Mouse (Mus musculus): Measurements from ENCODE around the gene Igdcc3. TPM values are rescaled to one million over a fixed set of nuclear protein-coding genes. Genes with fewer than 3 reads are reported as not detected.
A peak's percentile ranks its signal among the peaks of the same experiment; 100 is the strongest.

Gene Igdcc3
- polyA plus RNA-seq, 1 experiment from 2014 or later: 0.75 TPM

DNA sequence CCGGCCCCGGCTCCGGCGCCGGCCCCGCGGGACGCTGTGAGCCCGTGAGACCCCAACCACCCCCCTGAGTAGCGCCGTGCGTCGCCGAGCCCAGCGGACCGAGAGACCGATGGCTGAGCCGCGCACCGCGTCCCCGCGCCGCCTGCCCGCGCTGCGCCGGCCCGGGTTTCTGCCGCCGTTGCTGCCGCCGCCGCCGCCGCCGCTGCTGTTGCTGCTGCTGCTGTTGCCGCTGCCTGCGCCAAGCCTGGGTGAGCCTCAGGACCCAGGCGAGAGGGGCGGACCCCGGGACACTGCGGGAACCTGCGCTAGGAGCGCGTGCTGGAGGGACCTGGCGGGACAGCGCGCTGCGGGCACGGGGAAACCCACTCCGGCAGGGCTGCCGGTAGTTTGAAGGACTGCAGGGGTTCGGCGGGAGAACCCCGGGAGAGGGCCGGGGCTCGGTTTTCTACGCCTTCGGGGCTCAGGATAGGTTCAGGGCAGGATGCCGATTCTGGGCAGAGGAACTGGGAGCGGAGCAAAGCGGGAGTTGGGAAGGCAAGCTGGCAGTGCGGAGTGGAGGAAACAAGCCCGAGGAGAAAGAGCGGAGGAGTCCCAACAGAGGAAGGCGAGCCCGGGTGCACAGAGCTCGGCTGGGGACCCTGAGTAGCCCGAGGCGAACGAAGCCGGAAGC, 452 bp downstream of the Igdcc3 start:
- H3K27me3 ChIP-seq (replicated peaks): peaks cover 87% of the 10 kb centered on the region
- peak overlapping the region; percentile 69 for H3K4me2 ChIP-seq
- peak overlapping the region; percentile 47; the same call in 1 of the 2 replicates for H3K27ac ChIP-seq
- no peaks in the 10 kb centered on the region for H3K9me3 ChIP-seq (replicated peaks)
- WGBS (ENCODE audit: insufficient replicate concordance): under 1% methylated on average over 73 of the region's 73 CpGs
- no peaks in the 10 kb centered on the region for H3K36me3 ChIP-seq
- peak overlapping the region; percentile 55 for H3K4me3 ChIP-seq
- ATAC-seq: peak; percentile 60
- H3K9ac ChIP-seq: peak overlapping the region; percentile 44
- peaks cover 13% of the 10 kb centered on the region; the same call in 1 of the 2 replicates for H3K4me1 ChIP-seq

- peak overlapping the region; percentile 55 for H3K4me3 ChIP-seq
- H3K9ac ChIP-seq: no peak overlapping the region
- H3K27me3 ChIP-seq (replicated peaks): peaks cover 89% of the 10 kb centered on the region
- peak; percentile 49 for ATAC-seq
- peaks cover 13% of the 10 kb centered on the region; the same call in 1 of the 2 replicates for H3K4me1 ChIP-seq
- H3K36me3 ChIP-seq: no peaks in the 10 kb centered on the region
- no peaks in the 10 kb centered on the region for H3K9me3 ChIP-seq (replicated peaks)
- WGBS (ENCODE audit: insufficient replicate concordance): 1% methylated on average over 17 of the region's 17 CpGs
- peak overlapping the region; percentile 69 for H3K4me2 ChIP-seq
- H3K27ac ChIP-seq: no peak overlapping the region
Observed at GRCm38 (mm10) chr9:65141976-65142318, 958 bp downstream of the Igdcc3 start.

DNA sequence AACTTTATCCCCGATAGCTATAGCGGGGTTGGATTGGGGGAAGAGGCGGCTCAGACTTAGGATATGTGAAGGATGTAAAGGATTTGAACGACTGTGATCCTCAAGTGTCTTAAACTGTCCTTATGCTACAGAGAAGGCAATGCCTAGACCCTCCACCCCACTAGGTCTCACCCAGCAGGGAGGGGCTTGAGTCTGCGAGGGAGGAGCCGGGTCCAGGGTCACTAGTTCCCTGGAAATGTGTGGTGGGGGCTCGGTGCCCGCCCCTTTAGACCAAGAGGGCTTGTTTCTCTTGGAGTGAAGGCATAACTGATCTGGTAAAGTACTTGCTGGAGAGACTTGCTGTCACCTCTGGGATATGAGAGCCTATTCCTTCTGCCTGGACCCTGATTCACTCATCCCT, 1.4 kb downstream of the Igdcc3 start:
- peak overlapping the region; percentile 69 for H3K4me2 ChIP-seq
- H3K36me3 ChIP-seq: no peaks in the 10 kb centered on the region
- no peak overlapping the region for H3K27ac ChIP-seq
- ATAC-seq: no peak
- 3% methylated on average over 8 of the region's 8 CpGs for WGBS (ENCODE audit: insufficient replicate concordance)
- H3K4me3 ChIP-seq: peak overlapping the region; percentile 55
- H3K9me3 ChIP-seq (replicated peaks): no peaks in the 10 kb centered on the region
- H3K4me1 ChIP-seq: peaks cover 13% of the 10 kb centered on the region; the same call in 1 of the 2 replicates
- peaks cover 90% of the 10 kb centered on the region for H3K27me3 ChIP-seq (replicated peaks)
- no peak overlapping the region for H3K9ac ChIP-seq

- Histone ChIP-seq H3K27ac (no peak overlapping the region), H3K9me3 (replicated peaks) (no peaks in the 10 kb centered on the region), H3K4me2 (no peak overlapping the region), H3K36me3 (no peaks in the 10 kb centered on the region), H3K9ac (no peak overlapping the region), H3K4me1 (0 out of 2 replicates have a peak, but pooled peaks cover 7% of the 10 kb centered on the region), H3K27me3 (replicated peaks) (peaks cover 77% of the 10 kb centered on the region), H3K4me3 (no peak overlapping the region)
- WGBS (ENCODE audit: insufficient replicate concordance): 62% methylated on average over 5 of the region's 5 CpGs
- no peak for ATAC-seq
Observed at GRCm38 (mm10) chr9:65146001-65146400, 5.0 kb downstream of the Igdcc3 start.

- Histone ChIP-seq H3K4me1 (peaks cover 7% of the 10 kb centered on the region), H3K4me3 (no peak overlapping the region), H3K27ac (no peak overlapping the region), H3K9ac (no peak overlapping the region), H3K4me2 (no peak overlapping the region), H3K9me3 (replicated peaks) (no peaks in the 10 kb centered on the region), H3K36me3 (no peaks in the 10 kb centered on the region), H3K27me3 (replicated peaks) (peaks cover 65% of the 10 kb centered on the region)
- no peak for ATAC-seq
- WGBS (ENCODE audit: insufficient replicate concordance): 61% methylated on average over 7 of the region's 7 CpGs
Observed at GRCm38 (mm10) chr9:65148507-65148906, 7.5 kb downstream of the Igdcc3 start.

GRCm38 (mm10) chr9:65152711-65153330, 11.8 kb downstream of the Igdcc3 start:
- WGBS (ENCODE audit: insufficient replicate concordance): 59% methylated on average over 6 of the region's 6 CpGs

GRCm38 (mm10) chr9:65153331-65153711, 12.3 kb downstream of the Igdcc3 start:
- no peaks in the 10 kb centered on the region for H3K9me3 ChIP-seq (replicated peaks)
- H3K4me1 ChIP-seq: peaks cover 18% of the 10 kb centered on the region
- no peaks in the 10 kb centered on the region for H3K36me3 ChIP-seq
- WGBS (ENCODE audit: insufficient replicate concordance): 30% methylated on average over 5 of the region's 5 CpGs
- H3K9ac ChIP-seq: no peak overlapping the region
- no peak overlapping the region for H3K4me3 ChIP-seq
- no peak for ATAC-seq
- peaks cover 77% of the 10 kb centered on the region for H3K27me3 ChIP-seq (replicated peaks)
- H3K27ac ChIP-seq: no peak overlapping the region
- H3K4me2 ChIP-seq: no peak overlapping the region

More at GRCm38 (mm10) chr9:65152711-65153330, 11.8 kb downstream of the Igdcc3 start:
- no peak overlapping the region for H3K27ac ChIP-seq
- peaks cover 72% of the 10 kb centered on the region for H3K27me3 ChIP-seq (replicated peaks)
- H3K9ac ChIP-seq: no peak overlapping the region
- peaks cover 18% of the 10 kb centered on the region for H3K4me1 ChIP-seq
- H3K4me2 ChIP-seq: no peak overlapping the region
- no peak for ATAC-seq
- H3K36me3 ChIP-seq: no peaks in the 10 kb centered on the region
- no peak overlapping the region for H3K4me3 ChIP-seq
- H3K9me3 ChIP-seq (replicated peaks): no peaks in the 10 kb centered on the region

DNA sequence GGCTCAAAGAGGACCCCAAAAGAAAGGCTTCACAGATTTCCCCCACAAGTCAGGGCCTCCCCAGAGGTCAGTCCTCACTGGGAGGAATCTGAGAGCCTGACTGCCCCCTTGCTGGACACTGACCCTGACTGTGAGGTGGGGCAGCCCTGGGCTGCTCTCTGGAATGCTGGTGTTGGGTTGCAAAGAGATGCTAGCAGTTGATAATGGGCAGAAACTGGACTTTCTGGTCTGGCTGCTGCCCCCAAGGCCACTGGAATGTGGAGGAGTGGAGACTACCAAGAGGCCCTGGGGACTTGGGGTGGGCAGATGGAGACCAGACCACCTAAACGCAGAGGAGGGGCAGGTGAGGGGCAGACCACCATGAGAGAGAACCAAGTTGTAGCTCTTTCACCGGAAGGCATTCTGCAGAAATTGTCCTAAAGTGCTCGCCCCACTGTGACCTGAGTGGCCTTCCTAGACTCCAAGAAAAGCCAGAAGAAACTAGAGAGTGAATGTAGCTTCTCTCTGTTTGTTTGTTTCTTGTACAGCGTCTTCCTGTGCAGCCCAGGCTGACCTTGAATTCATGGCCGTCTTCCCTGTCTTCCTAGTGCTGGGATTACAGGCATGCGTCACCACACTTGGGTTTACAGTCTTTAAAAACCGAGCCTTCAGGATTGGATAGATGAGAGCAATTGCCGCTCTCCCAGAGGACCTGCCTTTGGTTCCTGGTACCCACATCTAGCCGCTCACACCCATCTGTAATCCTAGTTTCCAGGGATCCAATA, 13.9 kb downstream of the Igdcc3 start:
- 60% methylated on average over 9 of the region's 9 CpGs for whole genome bisulfite sequencing (ENCODE audit: insufficient replicate concordance)
- no peaks in the 10 kb centered on the region for H3K36me3 ChIP-seq
- peaks cover 18% of the 10 kb centered on the region for H3K4me1 ChIP-seq
- no peak for ATAC-seq
- H3K27ac ChIP-seq: no peak overlapping the region
- peaks cover 78% of the 10 kb centered on the region for H3K27me3 ChIP-seq (replicated peaks)
- no peak overlapping the region for H3K4me2 ChIP-seq
- no peak overlapping the region for H3K4me3 ChIP-seq
- no peaks in the 10 kb centered on the region for H3K9me3 ChIP-seq (replicated peaks)
- H3K9ac ChIP-seq: no peak overlapping the region

DNA sequence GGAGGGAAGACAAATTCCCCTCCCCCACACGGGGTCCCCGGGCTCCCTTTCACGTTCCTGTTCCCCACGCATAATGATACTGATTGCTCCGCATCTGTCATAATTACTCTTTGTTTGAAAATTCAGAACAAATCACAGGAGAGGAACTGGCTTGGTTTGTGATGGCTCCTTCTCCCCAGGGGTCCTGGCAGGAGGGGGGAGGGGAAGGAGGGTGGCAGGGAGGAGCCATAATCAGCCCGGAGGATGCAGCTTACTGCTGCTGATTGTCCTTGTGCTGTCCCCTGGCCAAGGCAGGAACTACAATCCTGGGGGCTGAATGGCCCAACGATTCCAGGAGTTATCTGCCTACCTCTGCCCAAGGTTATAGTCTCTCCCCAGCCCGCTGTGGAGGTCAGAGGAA, 15.6 kb downstream of the Igdcc3 start:
- H3K4me1 ChIP-seq: peaks cover 18% of the 10 kb centered on the region
- H3K9me3 ChIP-seq (replicated peaks): no peaks in the 10 kb centered on the region
- ATAC-seq: no peak
- peaks cover 88% of the 10 kb centered on the region for H3K27me3 ChIP-seq (replicated peaks)
- H3K27ac ChIP-seq: no peak overlapping the region
- no peaks in the 10 kb centered on the region for H3K36me3 ChIP-seq
- 5% methylated on average over 8 of the region's 8 CpGs for WGBS (ENCODE audit: insufficient replicate concordance)
- H3K4me2 ChIP-seq: no peak overlapping the region
- H3K4me3 ChIP-seq: no peak overlapping the region
- no peak overlapping the region for H3K9ac ChIP-seq

DNA sequence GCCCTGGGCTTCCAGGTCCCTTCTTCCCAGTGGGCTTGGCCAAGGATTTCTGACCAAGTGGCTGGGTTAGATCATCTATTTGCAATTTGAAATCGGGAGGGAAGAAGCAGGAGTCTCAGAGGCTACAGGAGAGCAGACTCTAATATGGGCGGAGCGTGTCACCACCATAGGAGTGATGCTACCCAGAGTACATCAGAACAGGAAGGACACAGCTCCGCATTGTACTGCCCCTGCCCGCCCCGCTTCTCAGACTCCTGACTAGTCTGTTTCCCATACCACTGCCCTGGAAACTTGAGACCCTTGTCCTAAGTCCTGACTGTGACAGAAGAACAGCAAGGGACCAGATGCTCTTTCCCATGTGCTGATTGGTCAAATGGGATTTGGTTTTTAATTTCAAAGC, 16.6 kb downstream of the Igdcc3 start:
- ATAC-seq: no peak

GRCm38 (mm10) chr9:65161188-65161587, 20.2 kb downstream of the Igdcc3 start:
- peaks cover 11% of the 10 kb centered on the region; the same call in 1 of the 2 replicates for H3K4me1 ChIP-seq
- no peak overlapping the region for H3K4me2 ChIP-seq
- H3K9me3 ChIP-seq (replicated peaks): no peaks in the 10 kb centered on the region
- no peaks in the 10 kb centered on the region for H3K36me3 ChIP-seq
- H3K9ac ChIP-seq: no peak overlapping the region
- WGBS (ENCODE audit: insufficient replicate concordance): 34% methylated on average over 4 of the region's 4 CpGs
- H3K4me3 ChIP-seq: no peak overlapping the region
- H3K27ac ChIP-seq: no peak overlapping the region
- peaks cover 98% of the 10 kb centered on the region for H3K27me3 ChIP-seq (replicated peaks)
- no peak for ATAC-seq

More for the DNA sequence above, 16.6 kb downstream of the Igdcc3 start:
- WGBS (ENCODE audit: insufficient replicate concordance): 18% methylated on average over 6 of the region's 6 CpGs
- Histone ChIP-seq H3K27me3 (replicated peaks) (peaks cover 96% of the 10 kb centered on the region), H3K4me2 (no peak overlapping the region), H3K9ac (no peak overlapping the region), H3K4me3 (no peak overlapping the region), H3K36me3 (no peaks in the 10 kb centered on the region), H3K27ac (no peak overlapping the region), H3K9me3 (replicated peaks) (no peaks in the 10 kb centered on the region), H3K4me1 (peaks cover 21% of the 10 kb centered on the region)

GRCm38 (mm10) chr9:65161881-65162280, 20.9 kb downstream of the Igdcc3 start:
- Histone ChIP-seq H3K36me3 (no peaks in the 10 kb centered on the region), H3K9ac (no peak overlapping the region), H3K27ac (no peak overlapping the region), H3K4me2 (no peak overlapping the region), H3K9me3 (replicated peaks) (no peaks in the 10 kb centered on the region), H3K4me3 (no peak overlapping the region), H3K27me3 (replicated peaks) (peaks cover 98% of the 10 kb centered on the region), H3K4me1 (peaks cover 11% of the 10 kb centered on the region; the same call in 1 of the 2 replicates)
- WGBS (ENCODE audit: insufficient replicate concordance): 9% methylated on average over 8 of the region's 8 CpGs
- ATAC-seq: no peak
